Mouse (Mus musculus) megakaryocyte, embryonic 14.5 days (primary cell): ENCODE results near the gene Lamp5. TPM values are rescaled to one million over a fixed set of nuclear protein-coding genes. Genes with fewer than 3 reads are reported as not detected.
A peak's percentile ranks its signal among the peaks of the same experiment; 100 is the strongest.

ENCODE experiments used
- H3K27me3 ChIP-seq: replicated peaks from 2 replicates; pipeline ENCODE3; 2012; ENCODE audit warnings: inconsistent platforms
- H3K36me3 ChIP-seq: replicated peaks from 2 replicates; pipeline ENCODE3; 2012; ENCODE audit warnings: low read length, inconsistent platforms, mixed read lengths
- H3K4me1 ChIP-seq: 2 replicates; pipeline ENCODE4 v1.6.1; 2012; ENCODE audit warnings: inconsistent platforms
- H3K4me3 ChIP-seq: replicated peaks from 2 replicates; pipeline ENCODE3; 2012; ENCODE audit warnings: moderate library complexity, mild to moderate bottlenecking, inconsistent platforms
- H3K9me3 ChIP-seq: 2 replicates; pipeline ENCODE4 v1.6.1; 2012; ENCODE audit warnings: inconsistent platforms
- FLI1 ChIP-seq: IDR thresholded peaks from 2 replicates; pipeline ENCODE4 v1.6.1; 2012; ENCODE audit warnings: low read length, inconsistent platforms, mixed read lengths
- GATA1 ChIP-seq: IDR thresholded peaks from 3 replicates; pipeline ENCODE4 v1.6.1; 2012; ENCODE audit warnings: mixed read lengths, low read length, inconsistent platforms, borderline replicate concordance
- polyA plus RNA-seq: library from polyadenylated mRNA; stranded (reverse); fragments of >175 nt; gene quantifications from 2 replicates; pipeline ENCODE4 v1.2.3, GENCODE M21; 2012; ENCODE audit warnings: low replicate concordance; ENCODE audit not compliant: insufficient read depth

The Lamp5 gene
- polyA plus RNA-seq, 1 experiment: 0.70 TPM

- TF ChIP-seq FLI1 (no peak), GATA1 (peak; percentile 41; the same call in 1 of the 3 replicates)
- Histone ChIP-seq H3K4me1 (peaks cover 38% of the 10 kb centered on the region), H3K9me3 (peaks cover 5% of the 10 kb centered on the region; the same call in 1 of the 2 replicates), H3K36me3 (peaks cover 3% of the 10 kb centered on the region), H3K27me3 (peaks cover 18% of the 10 kb centered on the region), H3K4me3 (no peak overlapping the region)
Observed at GRCm38 (mm10) chr2:136064356-136064755, 12.3 kb downstream of the Lamp5 start.

- H3K4me1 ChIP-seq: peaks cover 65% of the 10 kb centered on the region
- H3K9me3 ChIP-seq: no peaks in the 10 kb centered on the region
- peak overlapping the region; percentile 56 for H3K4me3 ChIP-seq
- no peaks in the 10 kb centered on the region for H3K36me3 ChIP-seq
- H3K27me3 ChIP-seq: no peaks in the 10 kb centered on the region
- TF ChIP-seq GATA1: no peak
- TF ChIP-seq FLI1: no peak
Observed at GRCm38 (mm10) chr2:136095978-136096377, 43.9 kb downstream of the Lamp5 start.

GRCm38 (mm10) chr2:136097143-136097542, 45.1 kb downstream of the Lamp5 start:
- no peaks in the 10 kb centered on the region for H3K9me3 ChIP-seq
- no peaks in the 10 kb centered on the region for H3K36me3 ChIP-seq
- H3K4me3 ChIP-seq: no peak overlapping the region
- H3K27me3 ChIP-seq: no peaks in the 10 kb centered on the region
- H3K4me1 ChIP-seq: peaks cover 66% of the 10 kb centered on the region
- TF ChIP-seq FLI1 (no peak), GATA1 (no peak)

DNA sequence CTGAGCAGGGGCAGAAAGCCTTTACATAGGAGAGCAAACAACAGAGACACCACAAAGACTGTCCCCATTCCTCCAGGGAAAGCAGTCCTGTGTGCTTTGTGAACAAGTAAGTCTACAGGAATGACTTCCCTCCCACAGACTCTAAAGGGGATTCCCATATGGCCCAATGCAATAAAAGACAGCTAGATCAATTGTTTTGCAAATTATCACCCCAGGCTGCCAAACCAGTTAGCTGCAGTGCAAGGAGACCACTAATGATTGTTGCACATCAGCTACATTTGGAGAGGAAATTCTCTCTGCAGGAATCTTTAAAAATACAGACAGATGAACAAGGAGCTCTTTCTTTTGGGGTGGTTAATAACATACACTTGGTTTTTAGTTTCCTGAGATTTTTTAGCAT, 55.6 kb downstream of the Lamp5 start:
- H3K4me1 ChIP-seq: peaks cover 21% of the 10 kb centered on the region
- no peaks in the 10 kb centered on the region for H3K9me3 ChIP-seq
- H3K4me3 ChIP-seq: no peak overlapping the region
- TF ChIP-seq FLI1: no peak
- TF ChIP-seq GATA1: no peak
- H3K27me3 ChIP-seq: peaks cover 1% of the 10 kb centered on the region
- H3K36me3 ChIP-seq: no peaks in the 10 kb centered on the region

- Histone ChIP-seq H3K27me3 (peaks cover 1% of the 10 kb centered on the region), H3K4me3 (no peak overlapping the region), H3K9me3 (no peaks in the 10 kb centered on the region), H3K4me1 (peaks cover 16% of the 10 kb centered on the region), H3K36me3 (no peaks in the 10 kb centered on the region)
- TF ChIP-seq GATA1 (no peak), FLI1 (no peak)
Observed at GRCm38 (mm10) chr2:136108124-136109037, 56.3 kb downstream of the Lamp5 start.

- Histone ChIP-seq H3K27me3 (peaks cover 1% of the 10 kb centered on the region), H3K4me1 (peaks cover 10% of the 10 kb centered on the region), H3K9me3 (no peaks in the 10 kb centered on the region), H3K4me3 (no peak overlapping the region), H3K36me3 (no peaks in the 10 kb centered on the region)
- TF ChIP-seq GATA1: no peak
- no peak for TF ChIP-seq FLI1
Observed at GRCm38 (mm10) chr2:136109038-136109363, 57.0 kb downstream of the Lamp5 start.

- TF ChIP-seq FLI1 (no peak), GATA1 (no peak)
- Histone ChIP-seq H3K27me3 (peaks cover under 1% of the 10 kb centered on the region), H3K4me3 (no peak overlapping the region), H3K36me3 (no peaks in the 10 kb centered on the region), H3K9me3 (no peaks in the 10 kb centered on the region), H3K4me1 (peaks cover 10% of the 10 kb centered on the region)
Observed at GRCm38 (mm10) chr2:136113374-136113773, 61.3 kb downstream of the Lamp5 start.

GRCm38 (mm10) chr2:136118006-136118405, 66.0 kb downstream of the Lamp5 start:
- H3K4me1 ChIP-seq: peaks cover 23% of the 10 kb centered on the region
- no peaks in the 10 kb centered on the region for H3K36me3 ChIP-seq
- H3K27me3 ChIP-seq: no peaks in the 10 kb centered on the region
- H3K4me3 ChIP-seq: no peak overlapping the region
- TF ChIP-seq FLI1: no peak
- TF ChIP-seq GATA1: no peak
- no peaks in the 10 kb centered on the region for H3K9me3 ChIP-seq
